ENCODE assay signal across 10 mouse cellular contexts in the genomic region with DNA sequence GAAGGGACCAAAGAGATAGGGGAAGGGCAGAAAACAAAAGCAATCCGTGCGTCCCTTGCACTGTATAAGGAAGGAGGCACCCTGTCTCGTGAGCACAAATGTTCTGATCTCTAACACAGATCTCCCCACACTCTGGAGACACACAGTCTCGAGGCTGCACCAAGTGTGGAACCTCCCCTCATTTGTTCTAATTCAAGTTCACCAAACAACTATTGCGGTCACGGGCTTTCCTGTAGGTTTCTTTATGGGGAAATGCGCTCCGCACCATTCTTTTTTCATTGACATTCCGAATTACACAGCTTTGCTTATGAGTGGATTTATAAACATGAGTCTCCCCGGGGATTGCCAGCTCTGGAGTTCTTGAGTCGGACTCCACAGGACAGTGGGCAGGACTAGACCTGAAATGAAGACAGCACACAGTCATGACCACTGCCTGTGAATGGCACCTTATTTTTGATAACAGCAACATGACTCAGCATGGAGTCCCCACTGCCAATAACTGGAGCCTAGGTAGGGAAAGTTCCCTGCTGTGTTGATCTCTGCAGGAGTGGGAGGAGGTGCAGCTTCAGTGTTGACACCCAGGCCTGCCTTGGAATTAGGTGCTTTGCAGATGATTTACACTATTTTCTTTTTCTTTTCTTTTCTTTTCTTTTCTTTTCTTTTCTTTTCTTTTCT. TPM values are rescaled to one million over a fixed set of nuclear protein-coding genes. Genes with fewer than 3 reads are reported as not detected.
DNase-seq lines count a peak whose midpoint lies in the region; ATAC-seq and TF ChIP-seq lines count a peak whose summit lies in the region.
"Had no signal": no experiment of that assay in that cellular context is flagged by ENCODE, and none has a peak within 500 bp of the region (broad histone marks: within the 10 kb centered on the region; RNA-seq: fewer than 3 reads in every experiment).

No protein-coding gene starts in this region.

- no peak overlapping the region for H3K27ac ChIP-seq in heart, embryonic 10.5 days
- no peak overlapping the region for H3K27ac ChIP-seq in liver, embryonic 15.5 days (replicated peaks)
- H3K27ac ChIP-seq in stomach, postnatal 0 days (replicated peaks) = no peak overlapping the region

- H3K9me3 ChIP-seq in heart, embryonic 10.5 days = no peaks in the 10 kb centered on the region
- no peaks in the 10 kb centered on the region for H3K9me3 ChIP-seq in liver, embryonic 15.5 days (replicated peaks)
- no peaks in the 10 kb centered on the region for H3K9me3 ChIP-seq in stomach, postnatal 0 days (ENCODE audit: control insufficient read depth, low read length)

- H3K4me1 ChIP-seq in heart, embryonic 10.5 days = peaks cover 12% of the 10 kb centered on the region
- peaks cover 29% of the 10 kb centered on the region for H3K4me1 ChIP-seq in liver, embryonic 15.5 days (replicated peaks)
- H3K4me1 ChIP-seq in stomach, postnatal 0 days (replicated peaks; ENCODE audit: control insufficient read depth, insufficient read depth) = peaks cover 6% of the 10 kb centered on the region; the same call in 1 of the 2 replicates

- H3K4me3 ChIP-seq in heart, embryonic 10.5 days = no peak overlapping the region
- H3K4me3 ChIP-seq in liver, embryonic 15.5 days (replicated peaks) = 0 out of 2 replicates have a peak overlapping the region, but pooled peaks have one; percentile 1
- H3K4me3 ChIP-seq in stomach, postnatal 0 days (ENCODE audit: low read depth, low read length) = no peak overlapping the region

- peak overlapping the region; percentile 37 for H3K4me2 ChIP-seq in liver, embryonic 15.5 days
- H3K4me2 ChIP-seq in stomach, postnatal 0 days (replicated peaks; ENCODE audit: low read depth) = peak overlapping the region; percentile 25; the same call in 1 of the 2 replicates

- no peak for TF ChIP-seq CTCF in stomach, postnatal 0 days (IDR thresholded peaks at IDR 0.05; ENCODE audit: low read depth)

- peaks cover 11% of the 10 kb centered on the region for H3K36me3 ChIP-seq in heart, embryonic 10.5 days
- peaks cover 9% of the 10 kb centered on the region; the same call in 1 of the 2 replicates for H3K36me3 ChIP-seq in liver, embryonic 15.5 days (replicated peaks)
- no peaks in the 10 kb centered on the region for H3K36me3 ChIP-seq in stomach, postnatal 0 days (ENCODE audit: control insufficient read depth, insufficient read depth, low read length)

- DNase-seq in heart, embryonic 10.5 days (ENCODE audit: low spot score) = peak; percentile 54
- DNase-seq in heart, postnatal 36 days = no peak
- peak; percentile 43 to 48 for DNase-seq in urinary bladder, postnatal 36 days (ENCODE audit: low spot score in 2 of 2)
- no peak for DNase-seq in urinary bladder, postnatal 4 days (ENCODE audit: low spot score in 2 of 2)
- peak; percentile 29 for DNase-seq in stomach, postnatal 0 days (ENCODE audit: low spot score)
- DNase-seq in cerebellum, postnatal 14 days = no peak
- DNase-seq in left cerebral cortex, postnatal 36 days (ENCODE audit: low spot score in 2 of 2) = no peak
- DNase-seq: adrenal gland, adult 2 months had no signal

- TF ChIP-seq EP300 in stomach, postnatal 0 days (optimal IDR thresholded peaks at IDR 0.05) = no peak

- ATAC-seq in liver, embryonic 15.5 days (ENCODE audit: insufficient read depth) = peak; percentile 31; the same call in 1 of the 2 replicates
- ATAC-seq in stomach, postnatal 0 days (ENCODE audit: low FRiP score, low TSS enrichment) = peak; percentile 72
- ATAC-seq: intestine, postnatal 0 days had no signal

- 49% methylated on average over 11 of the region's 11 CpGs for WGBS in heart, embryonic 10.5 days
- 48% methylated on average over 11 of the region's 11 CpGs for WGBS in liver, embryonic 15.5 days (ENCODE audit: insufficient replicate concordance)
- WGBS in stomach, postnatal 0 days = 42% methylated on average over 11 of the region's 11 CpGs

- no peaks in the 10 kb centered on the region for H3K27me3 ChIP-seq in heart, embryonic 10.5 days (ENCODE audit: insufficient read depth, poor library complexity, severe bottlenecking)
- H3K27me3 ChIP-seq in liver, embryonic 15.5 days = no peaks in the 10 kb centered on the region; the same call in 1 of the 2 replicates
- H3K27me3 ChIP-seq in stomach, postnatal 0 days (ENCODE audit: control insufficient read depth, insufficient read depth, low read length) = no peaks in the 10 kb centered on the region

- no peak overlapping the region for H3K9ac ChIP-seq in liver, embryonic 15.5 days
- no peak overlapping the region for H3K9ac ChIP-seq in stomach, postnatal 0 days (ENCODE audit: low read length)

- intact Hi-C loops in heart, postnatal 36 days (cut with DNase I) = loop anchor here (2.0 to 5.0 kb wide), 2 partner anchors 33 to 121 kb away; a partner anchor contains a TSS
- intact Hi-C loops in left cerebral cortex, postnatal 36 days (cut with DNase I) = loop anchor here (10.0 kb wide), 1 partner anchor 123 kb away; a partner anchor contains a TSS

RNA-seq across cellular contexts. Expression of a gene that starts 2.0 kb away (rescaled TPM):
- polyA plus RNA-seq in heart, embryonic 10.5 days (2016; fragmentation: Nextera tagmentation; extraction: Ambion mirVana) = 68.5 and 87.0 TPM in 2 replicates
- 10 to 100 TPM; 21.4 to 23.9 TPM for total RNA-seq in heart, postnatal 36 days (2021)
- 29.3 and 29.4 TPM in 2 replicates for polyA plus RNA-seq in liver, embryonic 15.5 days (2015; fragmentation: Nextera tagmentation; extraction: Ambion mirVana)
- polyA plus RNA-seq in stomach, postnatal 0 days (2015; fragmentation: Nextera tagmentation; extraction: Ambion mirVana) = 39.4 and 39.5 TPM in 2 replicates
- 10 to 100 TPM; 28.4 to 28.7 TPM for total RNA-seq in left cerebral cortex, postnatal 36 days (2021)

RNA-seq across cellular contexts. Expression of a gene that starts 17.3 kb away (rescaled TPM):
- 138 and 179 TPM in 2 replicates for polyA plus RNA-seq in heart, embryonic 10.5 days (2016; fragmentation: Nextera tagmentation; extraction: Ambion mirVana)
- 100 to 1,000 TPM; 830 to 889 TPM for total RNA-seq in heart, postnatal 36 days (2021)
- 45.5 and 48.3 TPM in 2 replicates for polyA plus RNA-seq in liver, embryonic 15.5 days (2015; fragmentation: Nextera tagmentation; extraction: Ambion mirVana)
- polyA plus RNA-seq in stomach, postnatal 0 days (2015; fragmentation: Nextera tagmentation; extraction: Ambion mirVana) = 98.9 and 101 TPM in 2 replicates
- total RNA-seq in left cerebral cortex, postnatal 36 days (2021) = 100 to 1,000 TPM; 143 TPM

RNA-seq across cellular contexts. Expression of a gene that starts 40.2 kb away (rescaled TPM):
- polyA plus RNA-seq in heart, embryonic 10.5 days (2016; fragmentation: Nextera tagmentation; extraction: Ambion mirVana) = 4.9 and 5.7 TPM in 2 replicates
- total RNA-seq in heart, postnatal 36 days (2021) = 1 to 10 TPM; 6.1 to 7.6 TPM
- 2.6 and 3.1 TPM in 2 replicates for polyA plus RNA-seq in liver, embryonic 15.5 days (2015; fragmentation: Nextera tagmentation; extraction: Ambion mirVana)
- 2.6 and 2.8 TPM in 2 replicates for polyA plus RNA-seq in stomach, postnatal 0 days (2015; fragmentation: Nextera tagmentation; extraction: Ambion mirVana)
- 1 to 10 TPM; 5.2 to 6.5 TPM for total RNA-seq in left cerebral cortex, postnatal 36 days (2021)

Comparison
In these comparisons a context has a peak if more than half of its experiments do, and no peak if none do; other contexts are left out.
1. DNase-seq: peak in heart, embryonic 10.5 days (single experiment), urinary bladder, postnatal 36 days (2 of 2) and stomach, postnatal 0 days (single experiment); none in heart, postnatal 36 days (0 of 2), urinary bladder, postnatal 4 days (0 of 2), cerebellum, postnatal 14 days (0 of 2) and left cerebral cortex, postnatal 36 days (0 of 2).